Mouse (Mus musculus) gastrocnemius, adult 8-10 months (tissue): Measurements from ENCODE around the gene Med16. TPM values are rescaled to one million over a fixed set of nuclear protein-coding genes. Genes with fewer than 3 reads are reported as not detected.
A peak's percentile ranks its signal among the peaks of the same experiment; 100 is the strongest.

Experiments used
- DNase-seq, 2 experiments: peaks; one replicate each; pipeline ENCODE4 v3.0.0; 2022; ENCODE audit warnings: low spot score in 2 of 2
- total RNA-seq, 4 experiments: library from RNA; stranded (reverse); gene quantifications; 2 replicates each; pipeline ENCODE4 v1.2.4; 2022

Med16 gene
- total RNA-seq, 4 experiments from 2014 or later = 30.8 to 37.1 (median 32.9) TPM

DNA sequence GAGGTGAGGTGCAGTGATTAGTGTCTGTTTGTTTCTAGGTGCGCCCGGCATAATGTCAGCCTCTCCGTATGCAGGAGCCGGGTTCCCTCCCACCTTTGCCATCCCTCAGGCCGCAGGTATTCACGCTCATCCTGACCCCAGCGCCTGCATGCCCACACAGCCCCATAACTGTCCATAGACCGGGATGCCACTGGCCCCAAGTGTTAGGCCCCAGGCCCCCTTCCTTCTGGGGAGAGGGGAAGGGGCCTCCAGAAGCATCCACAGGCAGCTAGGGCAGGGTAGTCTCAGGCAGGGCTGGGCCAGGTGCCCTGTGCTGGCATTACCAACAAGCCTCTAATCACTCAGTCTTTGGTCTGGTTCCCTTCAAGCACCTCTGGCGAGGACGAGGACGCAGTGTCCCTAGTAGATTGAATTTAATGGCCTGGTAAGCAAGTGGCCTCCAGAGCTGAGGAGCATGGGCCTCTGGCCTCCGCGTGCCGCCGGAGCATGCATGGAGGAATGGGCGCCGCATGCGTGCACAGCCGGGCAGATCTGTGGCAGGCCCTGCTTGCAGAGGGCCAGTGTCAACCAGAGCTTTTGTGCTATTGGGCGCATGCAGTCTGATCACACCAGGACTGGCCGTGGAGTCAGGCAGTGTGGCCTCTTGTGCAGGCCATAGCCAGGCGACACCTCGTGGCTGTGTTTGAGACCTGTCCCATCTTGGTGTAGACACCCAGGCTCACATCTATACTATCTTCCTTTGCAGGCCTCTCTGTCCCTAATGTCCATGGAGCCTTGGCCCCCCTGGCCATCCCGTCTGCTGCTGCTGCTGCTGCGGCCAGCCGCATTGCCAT, 48.4 kb downstream of the Med16 start:
- DNase-seq = no peak

- DNase-seq = no peak
Measured at GRCm38 (mm10) chr10:79859116-79859515, 49.6 kb downstream of the Med16 start.

- no peak for DNase-seq
Measured at GRCm38 (mm10) chr10:79858416-79859074, 50.2 kb downstream of the Med16 start.

DNA sequence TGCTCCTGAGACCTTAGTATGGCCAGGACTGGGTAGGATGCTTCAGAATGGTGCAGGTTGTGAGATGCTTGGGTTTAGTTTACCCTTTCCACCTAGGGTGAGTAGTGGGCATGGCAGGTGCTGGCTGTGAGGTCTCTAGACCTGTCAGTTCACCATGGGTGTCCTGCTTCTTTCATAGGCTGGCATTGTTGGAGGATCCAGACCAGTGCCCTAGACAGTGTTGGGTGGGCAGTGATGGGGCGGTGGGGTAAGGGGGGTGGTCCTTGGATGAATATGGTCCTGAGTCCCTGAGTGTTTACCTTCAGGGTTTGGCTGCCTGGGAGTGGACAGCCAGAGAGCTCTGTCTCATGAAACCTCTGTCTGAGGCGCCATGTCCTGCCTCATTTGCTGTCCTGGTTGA, 50.8 kb downstream of the Med16 start:
- no peak for DNase-seq

- DNase-seq = peak in 1 of 2 experiments; percentile 58
Measured at GRCm38 (mm10) chr10:79857452-79857811, 51.3 kb downstream of the Med16 start.

GRCm38 (mm10) chr10:79856704-79857451, 51.8 kb downstream of the Med16 start:
- no peak for DNase-seq

DNA sequence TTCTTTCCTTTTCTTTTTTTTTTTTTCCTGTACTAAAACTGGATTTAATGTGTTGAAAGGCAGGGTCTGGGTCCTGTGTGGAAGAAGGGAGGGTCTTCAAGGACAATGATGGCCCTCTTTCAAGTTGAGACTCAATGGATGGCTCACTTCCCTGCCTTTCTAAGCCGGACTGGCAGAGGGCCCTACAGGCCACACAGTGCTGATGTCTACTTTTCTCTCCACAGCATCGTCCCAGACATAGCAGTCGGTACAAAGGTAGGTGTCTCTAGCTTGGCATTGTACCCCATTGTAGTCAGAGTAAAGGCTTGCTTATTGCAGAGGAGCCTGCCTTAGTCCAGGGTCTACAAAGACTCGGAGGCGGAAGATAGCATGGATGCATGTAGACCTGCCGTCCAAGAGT, 52.4 kb downstream of the Med16 start:
- DNase-seq = no peak

DNA sequence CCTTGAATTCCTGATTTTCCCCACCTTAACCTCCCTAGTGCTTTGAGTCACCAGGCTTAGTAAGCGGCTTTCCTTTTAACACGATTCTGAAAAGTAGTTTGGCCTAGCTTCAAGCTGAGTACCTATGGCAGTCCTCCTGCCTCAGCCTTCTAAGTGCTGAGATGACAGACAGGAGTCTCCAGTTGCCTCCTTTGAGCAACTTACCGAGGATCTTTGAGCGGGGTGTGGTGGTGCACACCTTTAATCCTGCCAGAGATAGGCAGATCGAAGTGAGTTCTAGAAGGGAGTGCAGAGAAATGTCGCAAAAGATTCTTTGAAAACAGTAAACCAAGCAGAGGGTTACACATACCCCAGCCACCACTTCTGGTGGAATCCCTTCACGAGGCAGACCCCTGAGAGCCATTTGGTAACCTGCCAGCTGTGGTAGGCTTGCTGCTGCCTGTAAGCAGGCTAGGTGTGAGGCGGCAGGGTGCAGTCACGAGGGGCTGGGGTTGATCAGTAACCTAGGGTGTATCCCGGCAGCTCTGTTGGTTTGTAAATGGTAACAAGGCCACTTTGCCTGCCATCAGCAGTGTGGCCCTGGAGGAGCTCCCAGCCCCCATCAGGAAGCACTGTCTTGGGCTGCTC, 53.1 kb downstream of the Med16 start:
- no peak for DNase-seq

GRCm38 (mm10) chr10:79854801-79855541, 53.8 kb downstream of the Med16 start:
- DNase-seq = peak in 1 of 2 experiments; percentile 50

DNA sequence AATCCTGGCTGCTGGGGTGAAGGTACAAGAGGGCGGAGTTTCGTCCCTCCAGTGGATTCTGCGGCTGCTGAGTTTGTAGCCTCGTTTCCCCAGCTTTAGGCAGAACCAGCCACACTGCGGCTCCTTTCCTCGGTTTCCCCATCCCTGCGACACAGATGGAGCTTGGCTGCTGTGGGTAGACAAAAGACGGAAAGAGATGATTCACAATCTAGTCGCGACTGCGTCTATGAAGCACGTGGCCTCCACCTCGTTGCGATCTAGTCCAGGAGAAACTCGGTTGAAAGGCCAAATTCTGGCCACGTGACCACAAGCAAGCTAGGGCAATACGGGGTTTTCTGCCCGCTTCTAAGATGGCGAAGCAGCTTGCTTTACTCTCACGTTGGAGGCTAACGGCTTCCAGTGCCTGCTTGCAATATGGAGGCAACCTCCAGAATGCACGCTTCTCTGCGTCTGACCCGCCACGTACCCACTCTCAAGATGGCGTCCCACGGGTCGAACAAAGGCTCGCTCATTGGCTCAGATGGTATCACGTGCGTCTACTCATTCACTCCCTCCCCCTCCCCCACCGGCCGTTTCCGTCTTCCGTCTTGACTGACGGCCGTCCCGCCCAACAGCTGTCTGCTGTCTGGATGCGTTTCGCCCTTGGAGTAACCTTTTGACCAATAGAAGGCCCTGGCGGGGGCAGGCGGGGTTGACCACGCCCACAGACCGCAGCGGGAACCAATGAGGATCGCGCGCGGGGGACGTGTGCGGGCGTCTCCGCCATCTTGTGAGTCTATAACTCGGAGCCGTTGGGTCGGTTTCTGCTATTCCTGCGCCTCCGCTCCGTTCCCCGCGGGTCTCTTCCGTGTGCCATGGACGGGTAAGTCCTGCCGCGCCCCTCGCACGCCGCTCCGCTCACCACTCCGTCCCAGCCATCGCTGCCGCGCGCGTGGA, 54.6 kb downstream of the Med16 start, which contains the start of gene Ptbp1:
Ptbp1 (plus strand) TSS at position 568 of the 936 bp plus-strand sequence.
- peak; percentile 98 to 99 for DNase-seq

DNA sequence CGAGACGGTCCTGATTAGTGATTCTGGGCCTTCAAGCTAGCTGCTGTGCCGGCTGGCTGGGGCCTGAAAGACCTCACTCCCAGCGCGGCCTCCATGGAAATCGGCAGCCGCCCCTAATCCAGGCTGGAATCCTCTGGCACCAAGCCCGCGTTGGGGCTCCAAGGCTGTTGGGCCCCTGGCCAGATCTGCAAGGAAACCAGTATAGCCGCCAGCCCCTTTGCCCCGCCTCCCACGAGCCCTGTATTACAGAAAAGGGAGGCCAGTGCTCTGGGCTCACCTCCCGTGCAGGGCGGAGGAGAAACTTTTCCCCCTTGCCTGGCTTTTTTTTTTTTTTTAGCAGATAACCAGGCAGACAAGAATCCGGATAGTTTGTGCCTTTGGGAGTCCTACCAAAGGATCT, 55.3 kb downstream of the Med16 start:
- peak; percentile 90 to 94 for DNase-seq

DNA sequence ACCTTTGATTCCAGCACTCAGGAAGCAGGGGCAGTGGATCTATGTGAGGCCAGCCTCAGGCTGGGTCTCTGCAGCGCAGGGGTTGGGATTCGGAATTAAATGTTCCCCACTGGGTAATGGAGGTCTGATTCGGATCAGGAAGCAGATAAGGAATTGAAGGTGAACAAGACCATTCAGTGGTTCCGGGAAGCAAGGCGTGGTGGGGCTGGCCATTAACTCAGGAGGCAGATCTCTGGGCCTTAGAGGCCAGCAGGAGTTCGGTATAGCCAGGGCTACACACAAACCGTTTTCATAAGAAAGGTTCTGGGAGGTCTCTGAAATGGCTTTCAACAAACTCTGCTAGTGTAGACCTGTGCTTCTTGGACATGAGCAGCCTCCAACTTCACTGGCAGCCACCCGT, 55.9 kb downstream of the Med16 start:
- DNase-seq = no peak

DNA sequence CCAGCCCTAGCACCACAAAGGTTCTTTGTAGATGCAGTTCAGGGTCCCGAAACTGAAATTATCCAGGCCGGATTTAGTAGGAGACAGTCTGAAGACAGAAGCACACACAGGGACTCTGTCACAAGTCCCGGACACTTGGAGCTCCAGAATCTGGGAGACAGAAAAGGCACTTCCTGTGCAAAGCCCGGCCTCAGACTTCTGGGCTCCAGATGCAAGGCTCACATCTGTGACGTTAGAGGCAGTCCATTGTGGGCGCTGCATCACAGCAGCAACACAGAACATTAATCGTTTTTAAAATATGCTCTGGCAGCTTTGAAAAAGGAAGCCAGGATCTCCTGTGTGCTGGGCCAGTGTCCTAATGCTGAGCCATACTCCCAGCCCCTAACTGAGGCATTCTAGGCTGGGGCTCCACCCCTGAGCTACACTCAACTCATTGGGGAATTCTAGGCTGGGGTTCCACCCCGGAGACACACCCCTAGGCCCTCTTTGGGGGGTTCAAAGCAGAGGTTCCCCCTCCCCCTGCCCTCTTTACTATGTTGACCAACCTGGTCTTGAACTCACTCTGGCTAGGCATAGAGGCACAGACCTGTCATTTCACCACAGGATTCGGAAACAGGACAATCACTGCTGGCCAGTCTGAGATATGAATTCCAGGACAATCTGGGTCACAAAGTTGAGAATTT, 56.5 kb downstream of the Med16 start:
- DNase-seq = no peak

DNA sequence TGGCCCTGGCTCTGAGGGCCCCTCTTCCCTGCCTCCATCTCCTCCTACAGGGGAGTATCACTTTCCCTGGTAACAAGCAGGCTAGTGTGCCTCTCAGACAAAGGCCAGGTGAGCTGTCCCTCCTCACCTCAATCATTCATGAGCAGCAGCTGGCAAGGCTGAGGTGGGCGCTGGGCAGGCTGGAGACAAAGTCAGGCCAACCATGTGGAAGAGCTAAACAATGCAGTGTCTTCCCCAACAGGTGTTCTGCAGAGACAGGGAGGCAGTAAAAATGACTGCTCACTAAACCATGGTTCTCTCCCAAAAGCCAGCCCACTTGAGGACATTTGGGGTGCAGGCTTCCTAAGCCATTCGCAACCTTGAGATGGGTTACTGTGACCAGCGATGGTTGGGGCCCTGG, 57.1 kb downstream of the Med16 start:
- DNase-seq = no peak

GRCm38 (mm10) chr10:79849941-79850628, 58.6 kb downstream of the Med16 start:
- no peak for DNase-seq

DNA sequence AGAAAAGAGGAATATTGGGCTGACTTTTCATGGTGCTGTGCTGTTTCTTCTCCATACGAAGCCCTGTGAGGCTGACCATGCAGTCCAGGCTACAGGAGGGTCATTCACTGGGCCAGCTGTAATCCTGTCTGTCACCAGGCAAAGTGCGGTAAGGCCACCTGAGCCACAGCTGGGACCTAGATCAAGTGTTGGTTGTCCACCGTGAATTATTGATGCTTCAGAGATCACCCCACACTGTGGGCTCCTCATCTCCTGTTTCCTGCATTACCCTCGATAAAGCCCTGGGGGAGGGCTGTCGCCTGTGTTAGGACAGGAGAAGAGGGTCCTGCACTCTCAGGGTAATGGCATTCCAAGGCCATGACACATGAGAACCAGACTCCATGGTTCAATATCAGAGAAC, 62.2 kb downstream of the Med16 start:
- DNase-seq = no peak
